Mouse (Mus musculus): ENCODE results near the gene Mob3b.

DNA sequence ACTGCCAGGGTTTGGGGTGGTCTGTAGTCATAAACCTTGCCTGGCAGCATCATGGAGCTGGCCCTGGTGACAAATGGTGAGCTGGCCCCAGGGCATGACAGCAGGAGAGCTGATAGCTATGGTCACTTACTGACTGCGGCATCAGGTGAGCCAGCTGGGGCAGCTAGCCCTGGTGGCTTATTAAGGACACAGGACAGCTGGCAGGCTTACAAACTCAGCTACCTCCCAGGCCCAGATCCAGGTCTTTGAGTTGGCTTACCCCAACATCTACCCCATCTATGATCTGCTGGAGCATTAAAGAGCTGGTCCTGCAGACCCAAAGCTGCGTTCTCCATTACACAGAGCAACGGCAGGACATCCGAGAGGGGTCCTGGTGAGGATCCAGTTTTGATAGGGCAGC is 23.9 kb downstream of the Mob3b start:
- TF ChIP-seq POLR2A (IDR thresholded peaks at IDR 0.05; ENCODE audit: extremely low read depth, insufficient read depth, low read length) = no peak
- TF ChIP-seq CTCF (IDR thresholded peaks at IDR 0.05; ENCODE audit: extremely low read depth, insufficient read depth, low read length) = no peak
